Mouse (Mus musculus): ENCODE data around the gene D6Ertd527e.
"Not testable (repeated sequence)": the region's sequence is repeated elsewhere in the genome, so short reads cannot be mapped to it uniquely, and the experiment has no call there.

D6Ertd527e gene

GRCm38 (mm10) chr6:87104123-87104796 is at the start of gene D6Ertd527e:
TSS of gene D6Ertd527e (plus strand) at chr6:87104746.
- no peak for DNase-seq (ENCODE audit: extremely low read depth, insufficient read length, low spot score)

- no peak for DNase-seq (ENCODE audit: extremely low read depth, insufficient read length, low spot score)
Observed at GRCm38 (mm10) chr6:87059754-87060153, 44.8 kb upstream of the D6Ertd527e start.

GRCm38 (mm10) chr6:87063586-87063985 is 41.0 kb upstream of the D6Ertd527e start:
- DNase-seq (ENCODE audit: extremely low read depth, insufficient read length, low spot score): no peak

GRCm38 (mm10) chr6:87068209-87068608 is 36.3 kb upstream of the D6Ertd527e start:
- DNase-seq (ENCODE audit: extremely low read depth, insufficient read length, low spot score): no peak

GRCm38 (mm10) chr6:87069195-87069900 is 35.2 kb upstream of the D6Ertd527e start:
- no peak for DNase-seq (ENCODE audit: extremely low read depth, insufficient read length, low spot score)

GRCm38 (mm10) chr6:87070641-87071040 is 33.9 kb upstream of the D6Ertd527e start:
- no peak for DNase-seq (ENCODE audit: extremely low read depth, insufficient read length, low spot score)

GRCm38 (mm10) chr6:87072759-87073158 is 31.8 kb upstream of the D6Ertd527e start:
- no peak for DNase-seq (ENCODE audit: extremely low read depth, insufficient read length, low spot score)

GRCm38 (mm10) chr6:87075092-87075685 is 29.4 kb upstream of the D6Ertd527e start:
- no peak for DNase-seq (ENCODE audit: extremely low read depth, insufficient read length, low spot score)

GRCm38 (mm10) chr6:87079457-87079856 is 25.1 kb upstream of the D6Ertd527e start:
- DNase-seq (ENCODE audit: extremely low read depth, insufficient read length, low spot score): no peak

- no peak for DNase-seq (ENCODE audit: extremely low read depth, insufficient read length, low spot score)
Observed at GRCm38 (mm10) chr6:87085026-87085425, 19.5 kb upstream of the D6Ertd527e start.

GRCm38 (mm10) chr6:87088356-87088755 is 16.2 kb upstream of the D6Ertd527e start:
- no peak for DNase-seq (ENCODE audit: extremely low read depth, insufficient read length, low spot score)

- DNase-seq (ENCODE audit: extremely low read depth, insufficient read length, low spot score): no peak
Observed at GRCm38 (mm10) chr6:87090877-87091276, 13.7 kb upstream of the D6Ertd527e start.

GRCm38 (mm10) chr6:87092476-87092875 is 12.1 kb upstream of the D6Ertd527e start:
- no peak for DNase-seq (ENCODE audit: extremely low read depth, insufficient read length, low spot score)

GRCm38 (mm10) chr6:87093631-87094030 is 10.9 kb upstream of the D6Ertd527e start:
- DNase-seq (ENCODE audit: extremely low read depth, insufficient read length, low spot score): not testable (repeated sequence)

- DNase-seq (ENCODE audit: extremely low read depth, insufficient read length, low spot score): no peak
Observed at GRCm38 (mm10) chr6:87099261-87099660, 5.3 kb upstream of the D6Ertd527e start.

- no peak for DNase-seq (ENCODE audit: extremely low read depth, insufficient read length, low spot score)
Observed at GRCm38 (mm10) chr6:87099671-87100296, 4.8 kb upstream of the D6Ertd527e start.

- DNase-seq (ENCODE audit: extremely low read depth, insufficient read length, low spot score): no peak
Observed at GRCm38 (mm10) chr6:87100297-87101020, 4.1 kb upstream of the D6Ertd527e start.

GRCm38 (mm10) chr6:87101281-87101954 is 3.1 kb upstream of the D6Ertd527e start:
- peak; percentile 61 for DNase-seq (ENCODE audit: extremely low read depth, insufficient read length, low spot score)

GRCm38 (mm10) chr6:87101955-87102353 is 2.6 kb upstream of the D6Ertd527e start:
- peak; percentile 39 for DNase-seq (ENCODE audit: extremely low read depth, insufficient read length, low spot score)

- peak; percentile 32 for DNase-seq (ENCODE audit: extremely low read depth, insufficient read length, low spot score)
Observed at GRCm38 (mm10) chr6:87102421-87102911, 2.1 kb upstream of the D6Ertd527e start.
